Mouse (Mus musculus) heart, embryonic 11.5 days (tissue): ENCODE measurements around the gene Frmpd3. TPM values are rescaled to one million over a fixed set of nuclear protein-coding genes. Genes with fewer than 3 reads are reported as not detected.
A peak's percentile ranks its signal among the peaks of the same experiment; 100 is the strongest.

ENCODE experiments used
- ATAC-seq: fragments of 200-750 bp; cut with Nextera tagmentation; replicated peaks from 2 replicates; pipeline ENCODE4 v1.8.0; 2017; ENCODE audit warnings: moderate library complexity; ENCODE audit not compliant: insufficient number of reproducible peaks, low FRiP score, low TSS enrichment
- H3K27ac ChIP-seq: fragments of 300-500 bp; sonication (generic); 2 replicates; pipeline ENCODE4 v1.5.1; 2014; ENCODE audit warnings: mild to moderate bottlenecking, low read depth, low read length
- H3K27me3 ChIP-seq: fragments of 300-500 bp; sonication (generic); 2 replicates; pipeline ENCODE4 v1.6.1; 2014; ENCODE audit warnings: mild to moderate bottlenecking, low read length, mixed read lengths; ENCODE audit not compliant: control insufficient read depth, insufficient read depth
- H3K36me3 ChIP-seq: fragments of 300-500 bp; sonication (generic); 2 replicates; pipeline ENCODE4 v1.6.1; 2014; ENCODE audit warnings: mild to moderate bottlenecking, low read length, moderate library complexity, mixed read lengths; ENCODE audit not compliant: control insufficient read depth, insufficient read depth
- H3K4me1 ChIP-seq: fragments of 300-500 bp; sonication (generic); 2 replicates; pipeline ENCODE4 v1.6.1; 2014; ENCODE audit warnings: low read length; ENCODE audit not compliant: control insufficient read depth, insufficient read depth
- H3K4me2 ChIP-seq: fragments of 300-500 bp; sonication (generic); 2 replicates; pipeline ENCODE4 v1.6.1; 2014; ENCODE audit warnings: mild to moderate bottlenecking, moderate library complexity
- H3K4me3 ChIP-seq: fragments of 300-500 bp; sonication (generic); 2 replicates; pipeline ENCODE4 v1.5.1; 2014; ENCODE audit warnings: low read depth, low read length
- H3K9ac ChIP-seq: fragments of 300-500 bp; sonication (generic); 2 replicates; pipeline ENCODE4 v1.6.1; 2014; ENCODE audit warnings: mild to moderate bottlenecking, low read depth, low read length, moderate library complexity
- H3K9me3 ChIP-seq: fragments of 300-500 bp; sonication (generic); replicated peaks from 2 replicates; pipeline ENCODE4 v1.6.1; 2016; ENCODE audit warnings: low read length; ENCODE audit not compliant: control insufficient read depth
- WGBS: fragments of 180-500 bp; shearing (Covaris S2); extraction: QIAGEN DNeasy Blood & Tissue Kit; methylation state at CpG from one replicate; pipeline ENCODE4 v1.1.7; 2014; ENCODE audit not compliant: insufficient replicate concordance; 5-methylcytosine and 5-hydroxymethylcytosine counted together
- polyA plus RNA-seq: library from polyadenylated mRNA; unstranded; fragments of >200 nt; fragmentation: Nextera tagmentation; extraction: Ambion mirVana; gene quantifications from 2 replicates; pipeline ENCODE4 v1.2.1, GENCODE M21; 2014

The Frmpd3 gene
- polyA plus RNA-seq, 1 experiment from 2014 or later: 0.06 TPM

GRCm38 (mm10) chrX:140430506-140430905, 88.4 kb downstream of the Frmpd3 start:
- ATAC-seq: no peak
- Histone ChIP-seq H3K4me3 (no peak overlapping the region), H3K4me1 (no peaks in the 10 kb centered on the region), H3K36me3 (no peaks in the 10 kb centered on the region), H3K9ac (no peak overlapping the region), H3K27ac (no peak overlapping the region), H3K27me3 (peaks cover 21% of the 10 kb centered on the region), H3K4me2 (no peak overlapping the region), H3K9me3 (no peaks in the 10 kb centered on the region)
- WGBS: 71% methylated on average over 12 of the region's 12 CpGs

GRCm38 (mm10) chrX:140431981-140432380, 89.9 kb downstream of the Frmpd3 start:
- no peaks in the 10 kb centered on the region for H3K36me3 ChIP-seq
- H3K4me2 ChIP-seq: no peak overlapping the region
- WGBS: 72% methylated on average over 15 of the region's 15 CpGs
- no peaks in the 10 kb centered on the region for H3K4me1 ChIP-seq
- H3K9ac ChIP-seq: no peak overlapping the region
- H3K4me3 ChIP-seq: no peak overlapping the region
- ATAC-seq: no peak
- H3K27ac ChIP-seq: no peak overlapping the region
- no peaks in the 10 kb centered on the region for H3K9me3 ChIP-seq
- H3K27me3 ChIP-seq: peaks cover 21% of the 10 kb centered on the region

GRCm38 (mm10) chrX:140432786-140433185, 90.7 kb downstream of the Frmpd3 start:
- Histone ChIP-seq H3K9me3 (no peaks in the 10 kb centered on the region), H3K4me3 (no peak overlapping the region), H3K36me3 (no peaks in the 10 kb centered on the region), H3K4me2 (no peak overlapping the region), H3K9ac (no peak overlapping the region), H3K27ac (no peak overlapping the region), H3K4me1 (no peaks in the 10 kb centered on the region), H3K27me3 (peaks cover 21% of the 10 kb centered on the region)
- WGBS: 65% methylated on average over 11 of the region's 11 CpGs
- ATAC-seq: no peak

GRCm38 (mm10) chrX:140437906-140438305, 95.8 kb downstream of the Frmpd3 start:
- no peaks in the 10 kb centered on the region for H3K9me3 ChIP-seq
- ATAC-seq: no peak
- no peak overlapping the region for H3K27ac ChIP-seq
- no peak overlapping the region for H3K4me2 ChIP-seq
- no peaks in the 10 kb centered on the region for H3K36me3 ChIP-seq
- H3K9ac ChIP-seq: no peak overlapping the region
- no peaks in the 10 kb centered on the region for H3K4me1 ChIP-seq
- no peak overlapping the region for H3K4me3 ChIP-seq
- peaks cover 4% of the 10 kb centered on the region for H3K27me3 ChIP-seq

GRCm38 (mm10) chrX:140445551-140445950, 103.5 kb downstream of the Frmpd3 start:
- no peak overlapping the region for H3K27ac ChIP-seq
- H3K4me3 ChIP-seq: no peak overlapping the region
- H3K9ac ChIP-seq: no peak overlapping the region
- ATAC-seq: no peak
- no peaks in the 10 kb centered on the region for H3K4me1 ChIP-seq
- WGBS: 72% methylated on average over 13 of the region's 13 CpGs
- no peaks in the 10 kb centered on the region for H3K36me3 ChIP-seq
- H3K9me3 ChIP-seq: no peaks in the 10 kb centered on the region
- H3K27me3 ChIP-seq: no peaks in the 10 kb centered on the region
- H3K4me2 ChIP-seq: no peak overlapping the region

- Histone ChIP-seq H3K9me3 (no peaks in the 10 kb centered on the region), H3K27me3 (no peaks in the 10 kb centered on the region)
- 76% methylated on average over 3 of the region's 3 CpGs for WGBS
Observed at GRCm38 (mm10) chrX:140450071-140450470, 108.0 kb downstream of the Frmpd3 start.

GRCm38 (mm10) chrX:140456279-140456731, 114.2 kb downstream of the Frmpd3 start, which contains the start of gene Prps1:
TSS of gene Prps1 (plus strand) at chrX:140456613.
- 17% methylated on average over 26 of the region's 26 CpGs for WGBS
- Histone ChIP-seq H3K4me1 (no peaks in the 10 kb centered on the region), H3K4me2 (peak within 1 kb of the TSS; percentile 67), H3K36me3 (no peaks in the 10 kb centered on the region), H3K4me3 (peak within 1 kb of the TSS; percentile 67), H3K27me3 (no peaks in the 10 kb centered on the region), H3K9ac (peak within 1 kb of the TSS; percentile 72), H3K9me3 (no peaks in the 10 kb centered on the region), H3K27ac (0 out of 2 replicates have a peak within 1 kb of the TSS, but pooled peaks have one; percentile 22)
- peak; percentile 86 for ATAC-seq

More at GRCm38 (mm10) chrX:140450071-140450470, 108.0 kb downstream of the Frmpd3 start:
- Histone ChIP-seq H3K4me1 (no peaks in the 10 kb centered on the region), H3K4me3 (no peak overlapping the region), H3K9ac (no peak overlapping the region), H3K36me3 (no peaks in the 10 kb centered on the region), H3K4me2 (no peak overlapping the region), H3K27ac (no peak overlapping the region)
- ATAC-seq: no peak

- 16% methylated on average over 39 of the region's 39 CpGs for WGBS
- Histone ChIP-seq H3K27ac (0 out of 2 replicates have a peak overlapping the region, but pooled peaks have one; percentile 22), H3K4me1 (no peaks in the 10 kb centered on the region)
Observed at GRCm38 (mm10) chrX:140456751-140457491, 114.9 kb downstream of the Frmpd3 start.

GRCm38 (mm10) chrX:140457502-140457901, 115.4 kb downstream of the Frmpd3 start:
- no peak for ATAC-seq
- Histone ChIP-seq H3K9me3 (no peaks in the 10 kb centered on the region), H3K4me1 (no peaks in the 10 kb centered on the region), H3K4me3 (peak overlapping the region; percentile 67), H3K27ac (no peak overlapping the region), H3K27me3 (no peaks in the 10 kb centered on the region), H3K4me2 (peak overlapping the region; percentile 67), H3K36me3 (no peaks in the 10 kb centered on the region), H3K9ac (peak overlapping the region; percentile 72)
- 18% methylated on average over 12 of the region's 12 CpGs for WGBS

More at GRCm38 (mm10) chrX:140456751-140457491, 114.9 kb downstream of the Frmpd3 start:
- peak; percentile 10; the same call in 1 of the 2 replicates for ATAC-seq
- H3K4me2 ChIP-seq: peak overlapping the region; percentile 67
- H3K9ac ChIP-seq: peak overlapping the region; percentile 72
- no peaks in the 10 kb centered on the region for H3K36me3 ChIP-seq
- H3K4me3 ChIP-seq: peak overlapping the region; percentile 67
- no peaks in the 10 kb centered on the region for H3K27me3 ChIP-seq
- H3K9me3 ChIP-seq: no peaks in the 10 kb centered on the region
